Mouse (Mus musculus) stomach, postnatal 0 days (tissue): ENCODE data around the gene Kcnj4.

Experiments
- CTCF ChIP-seq: IDR thresholded peaks from 2 replicates; pipeline ENCODE4 v1.5.1; 2016; ENCODE audit warnings: antibody characterized with exemption, low read depth, mild to moderate bottlenecking, moderate library complexity
- EP300 ChIP-seq: optimal IDR thresholded peaks from 2 replicates; pipeline ENCODE3; 2016; ENCODE audit warnings: antibody characterized with exemption

DNA sequence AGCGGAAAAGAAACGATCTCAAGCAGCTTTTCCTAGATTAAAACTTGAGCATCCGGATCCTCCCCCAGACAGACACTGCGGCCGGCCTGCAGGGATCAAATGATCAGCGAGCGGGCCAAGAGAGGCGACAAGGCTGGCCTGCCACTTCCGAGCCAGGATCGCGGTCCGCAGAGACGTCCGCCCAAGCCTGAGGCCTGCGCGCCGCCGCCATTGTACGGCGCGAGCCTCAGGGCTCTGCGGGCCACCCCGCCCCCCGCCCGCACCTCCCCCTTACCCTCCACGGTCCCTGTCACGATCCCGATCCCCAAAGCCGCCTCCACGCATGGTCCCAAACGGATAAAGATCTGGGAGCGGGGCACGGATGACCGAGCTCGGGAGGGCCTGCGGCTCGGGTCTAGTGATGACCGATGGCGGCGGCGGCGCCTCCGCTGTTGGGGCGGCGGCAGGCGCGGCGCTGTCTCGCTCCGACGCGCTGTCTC lies 40.9 kb upstream of the Kcnj4 start:
- TF ChIP-seq EP300 (no peak), CTCF (no peak)
